Mouse (Mus musculus): ENCODE data around the gene Ap2a1.

Ap2a1 gene

GRCm38 (mm10) chr7:44867010-44867702, 62.1 kb downstream of the Ap2a1 start:
- in situ Hi-C loops (cut with MboI; ENCODE audit: low sequenced_read_pairs), result no loop called here

DNA sequence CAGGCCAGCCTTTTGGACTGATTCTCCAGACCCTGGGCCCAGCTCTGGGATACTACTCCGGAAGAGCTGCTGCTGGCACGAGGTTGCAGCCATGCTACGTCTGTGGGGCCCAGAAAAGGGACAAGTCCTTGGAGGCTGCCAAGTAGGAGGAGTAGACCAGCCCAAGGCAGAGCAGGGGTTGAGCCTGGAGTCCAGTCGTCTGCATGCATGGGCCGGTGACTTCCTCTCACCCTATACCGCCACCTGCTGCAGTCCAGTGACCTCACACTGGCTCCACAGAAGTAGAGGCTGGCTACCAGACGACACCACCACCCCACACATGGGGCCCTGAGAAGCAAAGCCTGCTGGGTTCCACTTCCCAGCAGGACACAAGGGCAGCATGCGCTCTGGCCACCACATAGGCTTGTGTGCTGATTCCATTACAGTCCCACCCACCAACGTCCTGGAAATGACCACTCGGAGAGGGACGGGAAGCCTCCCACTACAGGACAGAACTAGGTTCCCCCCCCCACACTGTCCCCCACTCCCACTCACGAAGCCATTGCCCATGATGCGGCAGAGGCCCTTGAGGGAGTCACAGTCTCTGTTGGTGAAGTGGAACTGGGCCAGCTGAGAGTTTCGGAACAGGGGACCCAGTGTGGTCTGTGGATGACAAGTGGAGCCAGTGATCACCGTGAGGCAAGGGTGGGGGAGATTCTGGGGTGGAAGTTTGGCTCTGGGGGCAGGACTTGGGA, 62.9 kb downstream of the Ap2a1 start:
- in situ Hi-C loops (cut with MboI; ENCODE audit: low sequenced_read_pairs), result no loop called here

DNA sequence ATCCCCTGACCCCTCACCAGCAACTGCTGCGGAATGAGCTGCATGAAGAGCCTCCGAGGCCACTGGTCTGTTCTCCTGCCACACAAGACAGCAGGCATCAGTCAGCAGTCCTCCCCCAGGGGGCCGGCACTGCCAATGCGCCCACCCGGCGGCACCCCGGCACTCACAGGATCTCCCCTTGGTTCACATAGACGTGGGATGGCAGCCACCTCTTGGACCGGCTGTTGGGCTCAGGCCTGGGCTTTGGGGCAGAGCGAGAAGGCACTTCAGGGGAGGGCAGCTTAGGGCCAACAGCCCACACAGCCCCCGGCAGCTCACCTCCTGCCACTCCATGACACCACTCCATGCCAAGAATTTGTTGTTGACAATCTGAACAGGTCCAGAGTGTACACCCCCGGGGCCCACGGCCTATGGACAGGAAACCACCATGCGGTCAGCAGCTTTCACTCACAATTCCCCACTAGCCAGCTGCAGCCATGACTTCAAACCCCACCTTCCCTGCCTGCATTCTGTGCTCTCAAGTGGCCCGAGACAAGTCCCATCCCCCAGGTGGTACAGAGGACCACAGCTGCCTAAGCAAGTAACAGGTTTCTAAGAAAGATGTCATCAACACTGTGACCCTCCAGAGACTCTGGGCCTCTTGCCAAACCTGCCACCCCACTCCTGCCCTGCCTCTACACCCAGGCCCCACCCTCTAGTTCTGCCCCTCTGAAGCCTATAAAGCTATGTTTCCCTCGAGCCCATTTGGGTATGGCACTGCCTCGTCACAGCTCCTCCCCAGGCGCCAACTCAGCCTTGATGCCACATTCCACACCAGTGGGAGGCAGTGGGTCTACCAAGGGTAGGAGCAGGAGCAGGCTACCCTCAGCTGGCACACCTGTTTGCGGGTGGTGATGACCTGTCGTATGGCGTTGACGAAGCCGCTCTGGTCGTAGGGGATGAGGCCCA, 64.4 kb downstream of the Ap2a1 start:
- in situ Hi-C loops (cut with MboI; ENCODE audit: low sequenced_read_pairs), result no loop called here

GRCm38 (mm10) chr7:44863982-44864494, 65.3 kb downstream of the Ap2a1 start:
- in situ Hi-C loops (cut with MboI; ENCODE audit: low sequenced_read_pairs), result no loop called here

DNA sequence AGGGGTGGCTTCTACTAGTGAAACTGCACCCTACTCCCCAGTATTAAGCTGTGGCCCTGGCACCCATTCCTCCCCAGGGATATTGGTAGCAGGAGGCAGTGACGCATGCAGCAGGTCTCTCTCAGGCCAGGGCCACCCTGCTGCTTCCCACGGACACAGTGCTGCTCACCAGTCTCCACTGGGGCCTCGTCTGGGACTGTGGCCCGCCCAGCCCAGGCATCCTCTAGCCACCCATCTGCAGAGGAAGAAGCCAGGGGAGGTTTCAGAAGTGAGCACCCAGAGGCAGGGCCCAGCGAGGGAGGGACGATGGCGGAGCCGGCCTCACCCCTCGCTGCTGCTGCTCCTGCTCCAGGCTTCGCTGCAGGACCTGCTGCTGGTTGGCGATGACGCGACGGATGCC, 66.1 kb downstream of the Ap2a1 start:
- in situ Hi-C loops (cut with MboI; ENCODE audit: low sequenced_read_pairs), result no loop called here

GRCm38 (mm10) chr7:44862434-44862833, 66.9 kb downstream of the Ap2a1 start:
- in situ Hi-C loops (cut with MboI; ENCODE audit: low sequenced_read_pairs), result no loop called here

- in situ Hi-C loops (cut with MboI; ENCODE audit: low sequenced_read_pairs), result no loop called here
These were observed 67.9 kb downstream of the Ap2a1 start for GRCm38 (mm10) chr7:44861429-44861816.

DNA sequence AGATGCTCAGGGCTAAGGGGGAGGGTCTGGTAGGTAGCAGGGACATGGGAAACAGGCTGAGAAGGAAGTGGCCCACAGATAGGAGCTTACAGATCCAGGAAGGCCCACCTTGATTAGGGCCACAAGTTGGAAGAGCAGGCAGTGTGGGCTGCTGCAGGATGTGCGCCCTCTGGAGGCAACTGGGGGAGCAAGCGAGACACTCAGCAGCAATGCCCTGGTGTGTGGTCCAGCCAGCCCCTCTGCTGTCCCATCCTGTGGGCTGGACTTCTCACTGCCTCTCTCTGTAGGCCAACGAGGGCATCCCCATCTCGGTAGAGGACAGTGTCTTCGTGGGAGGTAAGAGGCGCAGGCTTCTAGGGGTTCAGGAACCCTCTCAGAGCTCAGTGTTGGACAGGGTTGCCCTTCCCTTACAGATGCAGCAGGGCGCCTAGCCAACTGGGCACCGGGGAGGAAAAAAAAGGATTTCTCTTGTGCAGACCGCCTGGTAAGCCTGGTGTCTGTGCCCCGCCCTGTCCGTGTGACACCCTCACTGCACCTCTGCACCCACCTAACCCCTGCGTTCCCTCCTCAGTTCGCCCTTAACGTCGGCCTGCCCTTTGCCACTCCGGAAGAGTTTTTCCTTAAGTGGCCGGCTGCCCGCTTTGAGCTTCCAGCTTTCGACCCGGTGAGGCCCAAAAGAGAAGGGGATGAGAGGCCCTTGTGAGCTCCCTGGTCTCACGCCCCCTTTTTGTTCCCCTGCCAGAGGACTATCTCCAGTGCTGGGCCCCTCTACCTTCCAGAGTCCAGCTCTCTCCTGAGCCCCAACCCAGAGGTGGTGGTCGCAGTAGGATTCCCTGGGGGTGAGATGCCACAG, 68.5 kb downstream of the Ap2a1 start:
- in situ Hi-C loops (cut with MboI; ENCODE audit: low sequenced_read_pairs), result no loop called here

DNA sequence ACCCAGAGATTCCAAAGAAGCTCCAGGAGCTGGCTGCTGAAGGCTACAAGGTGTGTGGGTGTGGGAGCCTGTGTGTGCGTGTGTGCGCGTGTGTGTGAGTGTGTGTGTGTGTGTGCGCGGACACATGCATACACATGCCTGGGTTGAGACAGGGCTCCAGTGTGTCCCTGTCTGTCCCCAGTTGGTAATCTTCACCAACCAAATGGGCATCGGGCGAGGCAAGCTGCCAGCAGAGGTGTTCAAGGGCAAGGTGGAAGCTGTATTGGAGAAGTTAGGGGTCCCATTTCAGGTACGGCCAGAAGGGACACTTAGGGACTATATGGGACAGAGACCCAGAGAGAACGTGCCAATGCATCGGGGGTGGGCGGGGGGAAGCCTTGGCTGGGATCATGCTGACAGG, 69.4 kb downstream of the Ap2a1 start:
- in situ Hi-C loops (cut with MboI; ENCODE audit: low sequenced_read_pairs), result no loop called here

DNA sequence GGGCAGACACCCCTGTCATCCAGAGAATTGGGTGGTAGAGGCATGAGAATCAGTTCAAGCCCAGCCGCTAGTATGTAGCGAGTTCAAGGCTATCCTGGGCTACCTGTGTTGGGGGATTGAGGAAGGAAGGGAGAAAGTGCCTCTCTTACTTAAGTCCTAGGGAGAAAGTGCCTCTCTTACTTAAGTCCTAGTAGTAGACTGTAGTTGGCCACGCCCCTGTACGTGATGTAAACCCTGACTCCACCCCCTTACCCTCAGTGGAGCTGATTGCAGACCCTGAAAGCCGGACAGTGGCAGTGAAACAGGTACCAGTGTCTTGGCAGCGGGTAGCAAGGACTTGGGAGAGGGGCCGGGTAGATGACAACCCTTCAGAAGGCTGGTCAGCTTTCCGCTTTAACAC, 71.4 kb downstream of the Ap2a1 start:
- in situ Hi-C loops (cut with MboI; ENCODE audit: low sequenced_read_pairs), result no loop called here

GRCm38 (mm10) chr7:44857042-44857552, 72.2 kb downstream of the Ap2a1 start, which contains the start of gene Pnkp:
Gene Pnkp, plus strand, starts transcription at chr7:44857139.
- in situ Hi-C loops (cut with MboI; ENCODE audit: low sequenced_read_pairs), result no loop called here

DNA sequence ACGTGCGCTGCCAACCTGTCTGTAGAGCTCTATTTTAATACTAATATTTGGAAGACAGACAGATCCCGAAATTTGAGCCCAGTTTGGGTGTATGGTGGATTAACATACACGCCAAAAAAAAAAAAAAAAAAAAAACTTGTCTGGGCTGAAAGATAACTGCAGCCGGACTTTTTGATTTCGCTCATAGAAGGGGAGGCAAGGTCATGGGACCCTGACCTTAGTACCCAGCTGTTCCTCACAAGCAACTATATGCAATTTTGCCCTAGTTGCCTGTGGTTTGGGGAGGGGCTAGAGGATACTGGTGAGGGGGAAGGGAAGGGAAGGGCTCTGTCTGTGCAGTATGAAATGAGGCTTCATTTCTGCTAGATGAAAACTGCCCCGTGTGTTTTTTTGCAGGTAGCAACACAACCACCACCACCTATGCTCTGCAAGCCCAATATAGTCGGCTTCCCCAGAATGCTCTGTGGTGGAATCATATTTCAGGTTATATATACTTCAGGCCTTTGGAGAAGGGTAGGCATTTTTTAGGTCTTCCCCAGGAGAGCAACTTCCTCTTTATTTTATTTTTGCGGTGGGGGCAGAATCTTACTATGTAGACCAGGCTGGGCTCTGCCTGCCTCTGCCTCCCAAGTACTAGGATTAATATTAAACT, 72.9 kb downstream of the Ap2a1 start:
- in situ Hi-C loops (cut with MboI; ENCODE audit: low sequenced_read_pairs), result no loop called here

- in situ Hi-C loops (cut with MboI; ENCODE audit: low sequenced_read_pairs), result no loop called here
These were observed 74.3 kb downstream of the Ap2a1 start for GRCm38 (mm10) chr7:44855036-44855435.

DNA sequence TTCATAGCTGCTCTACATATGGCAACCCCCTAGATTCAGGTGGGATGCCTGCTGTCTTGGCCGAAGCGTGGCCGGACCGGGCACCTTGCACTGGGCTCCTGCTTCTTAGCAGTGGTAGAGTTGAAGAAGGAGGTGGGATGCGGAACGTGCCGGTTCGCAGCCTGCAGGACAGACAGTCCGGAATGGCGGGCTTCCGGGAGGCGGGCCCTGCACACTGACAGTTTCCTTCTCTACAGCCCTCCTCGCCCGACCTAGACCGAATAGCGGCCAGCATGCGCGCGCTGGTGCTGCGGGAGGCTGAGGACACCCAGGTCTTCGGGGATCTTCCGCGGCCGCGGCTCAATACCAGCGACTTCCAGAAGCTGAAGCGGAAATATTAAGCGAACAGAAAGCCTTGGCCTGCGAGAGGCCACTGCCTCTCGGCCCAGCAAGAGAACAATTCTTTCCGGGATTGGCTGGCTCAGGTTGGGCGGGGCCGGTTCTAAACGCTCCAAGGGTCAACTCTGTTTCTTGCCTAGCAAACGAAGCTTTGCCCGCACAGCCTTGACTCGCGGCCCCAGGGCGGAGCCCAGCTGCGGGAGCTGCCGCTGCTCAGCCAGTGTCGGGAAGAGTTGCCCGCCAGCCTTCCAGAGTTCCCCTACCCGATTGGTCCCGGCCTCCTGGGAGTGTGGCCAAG, 74.8 kb downstream of the Ap2a1 start:
- in situ Hi-C loops (cut with MboI; ENCODE audit: low sequenced_read_pairs), result no loop called here

GRCm38 (mm10) chr7:44853596-44854355, 75.5 kb downstream of the Ap2a1 start:
- in situ Hi-C loops (cut with MboI; ENCODE audit: low sequenced_read_pairs), result no loop called here

GRCm38 (mm10) chr7:44853065-44853464, 76.2 kb downstream of the Ap2a1 start:
- in situ Hi-C loops (cut with MboI; ENCODE audit: low sequenced_read_pairs), result no loop called here

- in situ Hi-C loops (cut with MboI; ENCODE audit: low sequenced_read_pairs), result no loop called here
These were observed 76.9 kb downstream of the Ap2a1 start for GRCm38 (mm10) chr7:44852259-44853027.
